ENCODE assay signal across 10 mouse cellular contexts in the genomic region with DNA sequence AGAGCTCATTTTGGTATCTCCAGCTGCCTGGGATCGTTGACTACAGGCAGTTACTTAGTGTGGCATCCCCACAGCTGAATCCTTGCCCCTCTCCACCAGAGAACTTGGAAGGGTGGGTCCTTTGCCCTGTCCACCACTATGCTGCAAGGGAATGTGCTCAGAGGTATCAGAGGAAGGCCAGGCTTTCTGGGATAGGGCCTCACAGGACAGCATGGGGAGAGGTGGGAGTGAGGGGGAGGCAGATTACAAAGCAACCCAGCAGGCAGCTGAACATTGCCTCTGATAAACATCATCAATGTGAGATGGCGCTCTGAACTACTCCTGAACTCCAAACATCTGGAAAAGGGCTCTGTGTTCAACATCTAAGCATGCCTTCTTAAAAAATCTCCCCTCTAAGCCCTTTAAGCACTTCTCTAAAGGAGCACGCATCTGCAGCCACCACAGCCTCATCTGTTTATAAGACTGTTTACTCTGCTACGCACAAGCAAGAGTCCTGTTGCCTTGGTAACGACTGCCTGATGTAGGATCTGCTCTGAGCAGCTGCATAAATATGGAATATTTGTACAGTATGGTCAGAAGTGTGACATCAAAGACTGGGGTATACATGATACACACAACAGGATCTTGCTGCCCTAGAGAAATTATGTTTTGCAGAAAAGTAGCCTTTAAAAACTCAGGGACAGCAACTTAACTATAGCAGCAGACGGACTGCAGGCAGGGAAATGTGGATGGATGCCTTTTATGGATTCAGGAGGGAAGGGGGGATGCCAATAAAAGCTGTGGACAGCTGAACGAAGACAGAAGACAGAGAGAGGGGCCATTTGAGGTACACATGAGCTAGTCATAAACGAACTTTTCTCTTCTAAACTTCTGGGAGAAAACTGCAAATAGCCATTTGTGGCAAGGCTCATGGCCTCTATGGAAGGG.
DNase-seq lines count a peak whose midpoint lies in the region; ATAC-seq and TF ChIP-seq lines count a peak whose summit lies in the region.
"Had no signal": no experiment of that assay in that cellular context is flagged by ENCODE, and none has a peak within 500 bp of the region (broad histone marks: within the 10 kb centered on the region; RNA-seq: fewer than 3 reads in every experiment).

No protein-coding gene starts in this region.

- H3K27me3 ChIP-seq in forebrain, embryonic 15.5 days: no peaks in the 10 kb centered on the region
- no peaks in the 10 kb centered on the region for H3K27me3 ChIP-seq in stomach, embryonic 15.5 days (replicated peaks)

- WGBS in forebrain, embryonic 15.5 days: 46% methylated on average over 8 of the region's 8 CpGs
- 29% methylated on average over 8 of the region's 8 CpGs for WGBS in stomach, embryonic 15.5 days

- peaks cover 19% of the 10 kb centered on the region for H3K4me1 ChIP-seq in forebrain, embryonic 15.5 days
- H3K4me1 ChIP-seq in stomach, embryonic 15.5 days: peaks cover 7% of the 10 kb centered on the region

- ATAC-seq in forebrain, embryonic 15.5 days (replicated peaks): peak; percentile 93
- ATAC-seq in stomach, embryonic 15.5 days (ENCODE audit: insufficient read depth, low FRiP score, low read depth): peak; percentile 81
- ATAC-seq: inflammation-experienced regulatory T-cells, adult 6 months had no signal

- peak overlapping the region; percentile 52 for H3K27ac ChIP-seq in layer of hippocampus, adult 2 months
- peak overlapping the region; percentile 78 for H3K27ac ChIP-seq in forebrain, embryonic 15.5 days (replicated peaks)
- H3K27ac ChIP-seq in stomach, embryonic 15.5 days: peak overlapping the region; percentile 84
- H3K27ac ChIP-seq: macrophage had no signal

- no peaks in the 10 kb centered on the region for H3K9me3 ChIP-seq in forebrain, embryonic 15.5 days
- no peaks in the 10 kb centered on the region for H3K9me3 ChIP-seq in stomach, embryonic 15.5 days

- DNase-seq in layer of hippocampus, adult 2 months (ENCODE audit: low spot score in 2 of 2): peak in 1 of 2 experiments; percentile 49
- no peak for DNase-seq in layer of hippocampus, adult 9-11 months
- DNase-seq in lung, postnatal 10 days: peak; percentile 66
- DNase-seq in cerebellum, postnatal 10 days: no peak
- no peak for DNase-seq in layer of hippocampus, adult 11-12 months (ENCODE audit: low spot score)
- no peak for DNase-seq in c-Kit-positive CD71-positive TER-119-positive erythroid progenitor cells, embryonic 14.5 days (ENCODE audit: low spot score)

- TF ChIP-seq CTCF in layer of hippocampus, adult 2 months (conservative IDR thresholded peaks at IDR 0.05): no peak

- no peak overlapping the region for H3K9ac ChIP-seq in forebrain, embryonic 15.5 days (replicated peaks)
- no peak overlapping the region for H3K9ac ChIP-seq in stomach, embryonic 15.5 days

- H3K4me3 ChIP-seq in layer of hippocampus, adult 2 months: no peak overlapping the region
- H3K4me3 ChIP-seq in forebrain, embryonic 15.5 days: no peak overlapping the region
- H3K4me3 ChIP-seq in stomach, embryonic 15.5 days (replicated peaks): no peak overlapping the region

- H3K4me2 ChIP-seq in forebrain, embryonic 15.5 days (replicated peaks): no peak overlapping the region
- no peak overlapping the region for H3K4me2 ChIP-seq in stomach, embryonic 15.5 days

- H3K36me3 ChIP-seq in forebrain, embryonic 15.5 days: peaks cover 3% of the 10 kb centered on the region; the same call in 1 of the 2 replicates
- H3K36me3 ChIP-seq in stomach, embryonic 15.5 days: no peaks in the 10 kb centered on the region
